Mouse (Mus musculus): Measurements from ENCODE around the gene 1700017B05Rik.
A peak's percentile ranks its signal among the peaks of the same experiment; 100 is the strongest.
"Not testable (repeated sequence)": the region's sequence is repeated elsewhere in the genome, so short reads cannot be mapped to it uniquely, and the experiment has no call there.

1700017B05Rik gene

DNA sequence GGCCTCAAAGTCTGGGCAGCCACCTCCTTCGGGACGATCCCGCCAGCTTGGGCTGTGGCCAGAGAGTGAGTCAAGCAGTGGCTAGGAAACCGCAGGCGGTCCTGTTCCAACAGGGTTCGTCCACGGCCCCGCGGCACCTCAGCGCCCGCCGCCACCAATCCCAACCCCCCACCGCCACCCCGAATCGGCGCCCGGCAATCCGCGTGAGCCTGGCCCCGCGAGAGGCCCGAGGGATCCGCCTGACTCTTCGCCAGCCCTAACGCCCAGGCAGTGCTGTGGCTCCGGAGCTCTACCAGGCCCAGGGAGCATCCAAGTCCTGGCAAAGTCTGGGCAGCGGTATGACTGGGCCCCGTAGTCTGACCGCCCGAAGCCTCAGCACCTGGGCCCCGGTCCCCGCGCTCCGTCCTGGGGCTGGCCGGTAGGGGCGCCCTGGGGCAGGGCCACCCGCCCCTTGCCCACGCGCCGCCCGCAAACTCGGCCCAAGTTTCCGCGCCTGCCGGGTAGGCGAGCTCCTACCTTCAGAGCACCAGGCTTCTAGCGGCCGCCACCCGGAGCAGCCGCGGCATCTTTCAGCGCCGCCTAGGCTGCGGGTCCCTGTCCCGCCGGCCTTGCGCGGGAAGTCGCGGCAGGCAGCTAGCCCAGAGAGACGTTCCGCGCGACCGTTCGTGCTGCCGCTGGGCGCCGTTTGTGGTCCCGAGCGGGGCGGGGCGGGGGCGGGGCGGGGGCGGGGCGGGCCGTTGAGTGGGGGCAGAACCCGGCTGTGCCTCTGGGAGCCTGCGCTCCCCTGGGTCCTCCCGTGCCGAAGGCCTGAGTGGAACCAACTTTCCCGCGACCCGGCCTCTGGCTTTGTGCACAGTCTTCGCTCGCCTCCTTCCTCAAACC is at the start of gene 1700017B05Rik:
TSS of gene 1700017B05Rik (minus strand) at position 700 of the 882 bp plus-strand sequence.
- DNase-seq (ENCODE audit: low read depth, low spot score): peak; percentile 86

DNA sequence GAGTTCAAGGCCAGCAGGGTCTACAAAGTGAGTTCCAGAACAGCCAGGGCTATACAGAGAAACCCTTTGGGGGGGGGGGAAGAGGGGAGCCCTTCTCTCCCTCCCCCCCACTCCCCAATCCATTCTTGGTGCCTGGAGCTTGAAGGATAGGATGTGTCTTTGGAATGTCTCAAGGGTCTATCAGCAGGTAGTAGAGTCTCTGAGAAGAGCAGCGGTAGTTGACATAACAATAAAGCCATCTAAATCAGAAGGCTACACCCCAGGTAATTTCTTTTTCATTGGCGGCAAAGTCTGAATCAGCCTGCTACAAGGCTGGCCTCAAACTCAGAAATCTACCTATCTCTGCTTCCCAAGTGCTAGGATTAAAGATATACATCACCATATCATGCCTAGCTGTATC is 48.5 kb upstream of the 1700017B05Rik start:
- no peaks in the 10 kb centered on the region for H3K36me3 ChIP-seq (ENCODE audit: control insufficient read depth, insufficient read depth, low read length, poor library complexity, severe bottlenecking)
- no peak for DNase-seq (ENCODE audit: low read depth, low spot score)

More for the DNA sequence above, at the start of gene 1700017B05Rik:
- Histone ChIP-seq H3K36me3 (ENCODE audit: control insufficient read depth, insufficient read depth, low read length, poor library complexity, severe bottlenecking) (no peaks in the 10 kb centered on the region; the same call in none of the 2 replicates), H3K27me3 (ENCODE audit: control insufficient read depth, insufficient read depth, low read length, poor library complexity, severe bottlenecking) (no peaks in the 10 kb centered on the region)

DNA sequence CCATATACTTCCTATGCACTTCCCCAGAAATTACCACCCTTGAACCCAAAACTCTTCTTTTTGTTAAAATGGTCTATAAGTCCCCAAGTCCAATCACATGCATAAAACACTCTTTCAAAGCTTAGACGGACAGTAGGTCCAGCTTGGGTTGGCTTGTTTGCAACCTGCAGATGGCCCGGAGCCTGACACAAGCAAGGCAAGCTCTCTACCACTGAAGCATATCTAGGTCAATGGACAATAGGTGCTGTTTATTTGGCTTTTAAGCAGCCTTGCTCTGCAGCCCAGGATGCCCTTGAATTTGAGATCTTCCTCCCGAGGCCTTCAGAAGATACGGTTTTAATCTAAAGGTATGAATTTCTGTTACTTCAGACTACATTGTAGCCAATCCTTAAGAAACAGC is 46.9 kb upstream of the 1700017B05Rik start:
- no peaks in the 10 kb centered on the region for H3K36me3 ChIP-seq (ENCODE audit: control insufficient read depth, insufficient read depth, low read length, poor library complexity, severe bottlenecking)
- no peaks in the 10 kb centered on the region for H3K27me3 ChIP-seq (ENCODE audit: control insufficient read depth, insufficient read depth, low read length, poor library complexity, severe bottlenecking)
- no peak for DNase-seq (ENCODE audit: low read depth, low spot score)

More for the DNA sequence above, 48.5 kb upstream of the 1700017B05Rik start:
- H3K27me3 ChIP-seq (ENCODE audit: control insufficient read depth, insufficient read depth, low read length, poor library complexity, severe bottlenecking): no peaks in the 10 kb centered on the region

DNA sequence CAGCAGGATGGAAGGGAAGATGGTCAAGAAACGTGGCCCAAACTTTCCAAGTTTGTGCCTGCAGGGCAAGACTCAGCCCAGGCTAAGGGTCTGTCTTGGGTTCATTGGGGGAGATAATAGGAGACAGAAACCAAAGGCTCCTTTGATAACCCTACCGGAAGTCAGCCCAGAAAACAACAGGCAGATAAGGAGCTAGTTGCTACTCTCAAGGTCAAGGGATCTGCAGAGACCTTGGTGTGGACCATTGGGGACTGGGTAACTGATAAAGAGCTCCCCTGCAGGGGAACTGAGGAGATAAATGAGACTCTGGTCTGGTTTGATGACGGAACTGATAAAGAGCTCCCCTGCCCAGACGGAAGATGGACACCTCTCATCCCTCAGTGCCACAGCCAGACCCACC is 45.0 kb upstream of the 1700017B05Rik start:
- no peaks in the 10 kb centered on the region for H3K27me3 ChIP-seq (ENCODE audit: control insufficient read depth, insufficient read depth, low read length, poor library complexity, severe bottlenecking)
- no peaks in the 10 kb centered on the region for H3K36me3 ChIP-seq (ENCODE audit: control insufficient read depth, insufficient read depth, low read length, poor library complexity, severe bottlenecking)
- no peak for DNase-seq (ENCODE audit: low read depth, low spot score)

DNA sequence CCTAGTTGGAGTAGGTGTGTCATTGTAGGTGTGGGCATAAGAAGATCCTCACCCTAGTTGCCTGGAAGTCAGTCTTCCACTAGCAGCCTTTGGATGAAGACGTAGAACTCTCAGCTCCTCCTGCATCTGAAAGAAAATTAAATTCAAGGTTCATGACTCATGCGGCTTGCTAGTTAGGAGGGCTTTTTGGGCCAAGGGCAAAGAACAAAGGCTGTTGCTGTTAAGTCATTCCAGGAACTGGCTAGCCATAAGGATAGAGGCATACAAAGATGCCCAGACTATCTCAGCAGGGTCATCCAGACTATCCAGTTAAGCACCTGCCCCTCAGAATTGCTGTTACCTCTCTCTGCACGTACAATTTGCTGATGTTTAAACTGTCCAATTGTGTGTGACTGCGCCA is 42.3 kb upstream of the 1700017B05Rik start:
- H3K36me3 ChIP-seq (ENCODE audit: control insufficient read depth, insufficient read depth, low read length, poor library complexity, severe bottlenecking); DNase-seq (ENCODE audit: low read depth, low spot score); H3K27me3 ChIP-seq (ENCODE audit: control insufficient read depth, insufficient read depth, low read length, poor library complexity, severe bottlenecking): not testable (repeated sequence)

DNA sequence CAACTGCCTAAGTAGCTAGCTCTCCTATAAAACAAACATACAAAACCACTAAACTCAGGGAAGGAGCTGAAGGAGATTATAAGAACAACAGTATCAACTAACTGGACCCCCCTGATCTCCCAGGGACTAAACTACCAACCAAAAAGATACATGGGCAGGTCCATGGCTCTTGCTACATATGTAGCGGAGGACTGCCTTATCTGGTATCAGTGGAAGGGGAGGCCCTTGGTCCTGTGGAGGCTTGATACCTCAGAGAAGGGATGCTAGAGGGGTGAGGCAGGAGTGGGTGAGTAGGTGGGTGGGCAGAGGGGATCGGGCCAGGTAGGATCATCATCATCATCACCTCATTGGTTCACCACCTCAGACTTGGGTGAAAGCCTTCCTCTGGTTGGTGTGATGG is 41.8 kb upstream of the 1700017B05Rik start:
- no peak for DNase-seq (ENCODE audit: low read depth, low spot score)
- H3K36me3 ChIP-seq (ENCODE audit: control insufficient read depth, insufficient read depth, low read length, poor library complexity, severe bottlenecking): no peaks in the 10 kb centered on the region
- H3K27me3 ChIP-seq (ENCODE audit: control insufficient read depth, insufficient read depth, low read length, poor library complexity, severe bottlenecking): no peaks in the 10 kb centered on the region

DNA sequence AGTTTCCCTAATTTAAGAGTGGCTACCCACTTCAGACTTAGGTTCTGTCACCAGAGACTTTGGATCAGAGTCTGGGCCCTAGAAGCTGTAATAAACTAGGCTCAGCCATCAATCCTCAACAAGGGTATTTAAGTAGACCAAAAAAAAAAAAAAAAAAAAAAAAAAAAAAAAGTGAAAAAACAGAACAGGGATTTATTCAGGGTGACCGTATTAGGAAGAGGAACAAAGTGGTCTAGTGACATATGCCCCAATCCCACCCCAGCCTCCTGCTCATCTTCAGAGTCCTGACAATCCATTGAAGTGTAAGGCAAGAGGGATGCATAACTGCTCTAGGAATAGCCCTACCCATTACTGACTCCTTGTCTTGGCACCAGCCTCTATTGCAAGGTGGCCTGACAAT is 40.9 kb upstream of the 1700017B05Rik start:
- DNase-seq (ENCODE audit: low read depth, low spot score): no peak
- H3K36me3 ChIP-seq (ENCODE audit: control insufficient read depth, insufficient read depth, low read length, poor library complexity, severe bottlenecking): no peaks in the 10 kb centered on the region
- no peaks in the 10 kb centered on the region for H3K27me3 ChIP-seq (ENCODE audit: control insufficient read depth, insufficient read depth, low read length, poor library complexity, severe bottlenecking)

DNA sequence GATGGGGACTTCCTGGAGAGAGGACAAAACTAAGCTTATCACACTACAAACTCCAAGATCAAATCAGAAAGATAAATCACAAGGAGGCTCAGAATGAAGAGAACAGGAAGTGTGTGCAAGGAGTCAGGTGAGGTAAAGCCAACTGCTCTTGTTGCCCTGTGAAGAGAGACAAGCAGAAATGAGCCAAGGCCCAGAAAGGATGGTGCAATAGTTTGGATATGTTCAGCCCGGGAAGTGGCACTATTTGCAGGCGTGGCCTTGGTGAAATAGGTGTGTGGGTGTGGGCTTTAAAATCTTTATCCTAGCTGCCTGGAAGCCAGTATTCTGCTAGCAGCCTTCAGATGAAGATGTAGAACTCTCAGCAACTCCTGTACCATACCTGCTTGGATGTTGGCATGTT is 38.4 kb upstream of the 1700017B05Rik start:
- no peak for DNase-seq (ENCODE audit: low read depth, low spot score)
- H3K27me3 ChIP-seq (ENCODE audit: control insufficient read depth, insufficient read depth, low read length, poor library complexity, severe bottlenecking): no peaks in the 10 kb centered on the region
- no peaks in the 10 kb centered on the region for H3K36me3 ChIP-seq (ENCODE audit: control insufficient read depth, insufficient read depth, low read length, poor library complexity, severe bottlenecking)

DNA sequence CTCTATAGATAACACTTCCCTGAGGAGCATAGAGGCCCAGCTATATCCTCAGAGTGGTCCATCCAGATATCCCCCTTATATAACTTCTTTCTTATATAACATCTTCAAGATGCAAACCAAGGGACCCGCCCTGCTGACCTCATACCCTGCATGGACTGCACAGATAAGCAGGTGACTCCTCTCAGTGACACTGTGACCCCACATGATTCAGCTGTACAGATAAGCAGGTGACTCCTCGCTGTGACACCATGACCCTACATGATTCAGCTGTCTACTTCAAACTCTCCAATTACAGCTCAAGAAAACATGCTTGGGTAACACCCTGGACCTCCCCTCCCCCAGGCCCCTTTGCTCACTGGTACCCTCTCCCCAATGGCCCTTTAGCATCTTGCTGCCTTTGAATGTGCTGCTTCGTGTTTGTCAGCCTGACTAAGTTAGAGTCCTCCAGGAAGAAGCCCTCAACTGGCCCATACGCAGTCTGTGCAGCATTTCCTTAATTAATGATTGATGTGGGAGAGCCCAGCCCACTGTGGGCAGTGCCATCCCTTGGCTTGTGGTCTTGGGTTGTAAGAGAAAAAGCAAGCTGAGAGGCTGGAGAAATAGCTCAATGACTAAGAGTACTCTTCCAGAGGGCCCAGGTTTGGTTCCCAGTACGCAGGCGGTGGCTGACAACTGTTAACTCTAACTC is 37.5 kb upstream of the 1700017B05Rik start:
- H3K27me3 ChIP-seq (ENCODE audit: control insufficient read depth, insufficient read depth, low read length, poor library complexity, severe bottlenecking): no peaks in the 10 kb centered on the region
- DNase-seq (ENCODE audit: low read depth, low spot score): no peak
- no peaks in the 10 kb centered on the region for H3K36me3 ChIP-seq (ENCODE audit: control insufficient read depth, insufficient read depth, low read length, poor library complexity, severe bottlenecking)

DNA sequence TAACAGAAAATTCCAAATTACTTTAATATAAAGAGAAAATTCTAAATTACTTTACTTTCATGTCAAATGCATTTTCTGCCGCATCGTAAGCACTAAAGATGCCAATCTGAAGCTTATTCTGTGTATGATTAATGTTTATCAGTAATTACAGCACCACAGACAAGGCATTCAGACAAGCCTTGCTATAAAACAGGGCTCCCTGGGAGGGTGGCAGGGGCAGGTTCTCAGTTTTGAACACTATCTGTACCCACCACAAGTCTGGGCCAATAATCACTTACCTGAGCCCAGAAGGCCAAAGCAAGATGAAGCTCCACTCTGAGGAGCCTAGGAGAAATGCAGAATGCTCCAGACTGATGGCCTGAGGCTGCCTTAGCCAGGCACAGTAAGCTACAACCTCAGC is 35.5 kb upstream of the 1700017B05Rik start:
- DNase-seq (ENCODE audit: low read depth, low spot score): no peak
- no peaks in the 10 kb centered on the region for H3K36me3 ChIP-seq (ENCODE audit: control insufficient read depth, insufficient read depth, low read length, poor library complexity, severe bottlenecking)

DNA sequence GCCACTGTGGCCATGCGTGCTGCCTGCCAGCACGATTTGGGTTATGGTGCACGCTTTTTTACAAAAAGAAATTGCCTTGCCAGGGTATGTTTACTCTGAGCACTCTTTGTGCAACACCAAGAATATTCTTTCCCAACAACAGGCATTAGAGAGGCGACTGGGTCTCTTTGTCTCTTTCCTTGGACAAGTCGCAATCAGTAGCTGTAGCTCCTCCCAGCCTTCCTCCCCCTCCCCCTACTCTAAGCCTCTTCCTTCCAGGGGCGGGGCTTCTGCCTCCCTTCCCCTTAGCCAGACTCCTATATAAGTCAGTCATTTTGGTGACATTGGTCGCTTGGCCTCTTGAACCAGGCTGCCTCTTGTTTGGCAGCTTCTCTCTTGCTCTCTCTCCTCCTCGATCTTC is 33.9 kb upstream of the 1700017B05Rik start:
- no peak for DNase-seq (ENCODE audit: low read depth, low spot score)
- no peaks in the 10 kb centered on the region for H3K27me3 ChIP-seq (ENCODE audit: control insufficient read depth, insufficient read depth, low read length, poor library complexity, severe bottlenecking)
- H3K36me3 ChIP-seq (ENCODE audit: control insufficient read depth, insufficient read depth, low read length, poor library complexity, severe bottlenecking): no peaks in the 10 kb centered on the region

More for the DNA sequence above, 35.5 kb upstream of the 1700017B05Rik start:
- H3K27me3 ChIP-seq (ENCODE audit: control insufficient read depth, insufficient read depth, low read length, poor library complexity, severe bottlenecking): no peaks in the 10 kb centered on the region

DNA sequence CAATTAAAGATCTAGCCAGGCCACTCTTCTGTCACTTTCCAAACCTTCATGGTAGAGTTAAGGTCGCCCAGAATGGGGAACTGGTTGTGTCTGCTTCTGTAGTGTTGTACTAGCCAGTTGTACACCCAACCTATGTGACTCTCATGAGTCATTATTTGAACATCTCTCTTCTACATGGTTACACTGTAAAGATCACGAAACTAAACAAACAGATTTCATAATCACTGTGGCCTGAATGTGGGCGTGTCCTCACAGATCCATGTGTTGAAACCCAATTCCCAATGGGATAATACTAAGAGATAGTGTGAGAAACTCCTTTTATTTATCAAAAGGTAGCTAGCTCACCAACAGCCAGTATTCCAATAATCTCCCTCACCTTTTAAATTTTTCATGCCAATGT is 33.3 kb upstream of the 1700017B05Rik start:
- no peak for DNase-seq (ENCODE audit: low read depth, low spot score)
- no peaks in the 10 kb centered on the region for H3K36me3 ChIP-seq (ENCODE audit: control insufficient read depth, insufficient read depth, low read length, poor library complexity, severe bottlenecking)
- no peaks in the 10 kb centered on the region for H3K27me3 ChIP-seq (ENCODE audit: control insufficient read depth, insufficient read depth, low read length, poor library complexity, severe bottlenecking)

DNA sequence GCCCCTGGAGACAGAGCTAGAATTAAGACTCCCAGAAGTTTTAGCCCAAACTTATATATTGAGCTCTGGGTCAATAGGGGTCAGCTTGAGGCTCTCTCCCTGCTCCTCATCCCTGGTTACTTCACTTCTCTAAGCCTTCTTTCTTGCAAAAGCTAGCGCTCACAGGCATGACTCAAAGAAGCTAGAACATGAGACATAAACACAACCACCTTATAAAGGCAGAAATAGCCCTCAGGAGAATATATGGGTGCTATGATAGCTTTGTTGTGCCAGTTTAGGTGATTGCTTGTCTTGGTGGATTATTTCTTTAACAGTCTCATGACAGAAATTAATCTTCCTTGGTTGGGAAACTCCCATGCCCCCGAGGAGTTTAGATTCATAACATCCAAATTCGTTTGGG is 32.5 kb upstream of the 1700017B05Rik start:
- no peaks in the 10 kb centered on the region for H3K36me3 ChIP-seq (ENCODE audit: control insufficient read depth, insufficient read depth, low read length, poor library complexity, severe bottlenecking)
- H3K27me3 ChIP-seq (ENCODE audit: control insufficient read depth, insufficient read depth, low read length, poor library complexity, severe bottlenecking): no peaks in the 10 kb centered on the region
- DNase-seq (ENCODE audit: low read depth, low spot score): no peak

DNA sequence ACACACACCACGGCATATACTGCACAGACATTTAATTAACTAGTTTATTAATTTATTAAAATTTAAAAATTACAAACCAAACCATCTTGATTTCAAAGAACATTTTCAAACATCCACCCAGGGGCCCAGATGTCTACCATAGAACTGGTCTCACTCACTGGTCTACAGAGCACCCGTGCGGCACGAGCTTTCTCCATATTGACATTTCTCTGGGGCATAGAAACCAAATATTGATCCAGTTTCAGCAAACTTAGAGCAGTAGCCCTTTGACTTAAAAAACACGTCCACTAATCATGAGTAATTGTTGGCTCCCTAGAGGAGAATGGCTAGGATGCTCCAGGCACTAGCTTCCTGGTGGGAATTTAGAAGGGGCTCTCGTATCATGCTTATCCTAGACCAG is 24.8 kb upstream of the 1700017B05Rik start:
- Histone ChIP-seq H3K27me3 (ENCODE audit: control insufficient read depth, insufficient read depth, low read length, poor library complexity, severe bottlenecking) (no peaks in the 10 kb centered on the region), H3K36me3 (ENCODE audit: control insufficient read depth, insufficient read depth, low read length, poor library complexity, severe bottlenecking) (no peaks in the 10 kb centered on the region)
- no peak for DNase-seq (ENCODE audit: low read depth, low spot score)

DNA sequence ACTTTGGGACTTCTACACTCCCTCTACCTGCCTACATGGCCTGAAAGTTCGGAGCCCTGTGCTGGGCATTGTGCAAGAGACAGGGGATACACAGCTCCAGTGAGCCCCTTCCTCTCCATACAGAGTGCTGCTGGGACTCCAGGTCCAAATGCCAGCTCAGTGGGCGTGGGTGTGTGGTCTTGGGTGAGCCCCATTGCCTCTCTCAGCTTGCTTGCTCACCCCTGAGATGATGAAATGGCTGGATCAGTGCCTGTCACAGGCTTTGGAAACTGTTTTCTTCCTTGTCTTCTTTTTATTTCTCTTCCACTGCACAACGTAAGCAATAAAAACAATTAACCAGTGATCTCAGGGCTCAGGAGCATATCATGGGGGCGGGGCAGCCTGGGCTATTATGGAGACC is 20.9 kb upstream of the 1700017B05Rik start:
- Histone ChIP-seq H3K36me3 (ENCODE audit: control insufficient read depth, insufficient read depth, low read length, poor library complexity, severe bottlenecking) (no peaks in the 10 kb centered on the region), H3K27me3 (ENCODE audit: control insufficient read depth, insufficient read depth, low read length, poor library complexity, severe bottlenecking) (no peaks in the 10 kb centered on the region)
- no peak for DNase-seq (ENCODE audit: low read depth, low spot score)
